Mouse (Mus musculus): ENCODE results near the gene Rora. TPM values are rescaled to one million over a fixed set of nuclear protein-coding genes. Genes with fewer than 3 reads are reported as not detected.

Gene Rora
- polyA plus RNA-seq, 1 experiment from 2014 or later = 23.2 TPM

DNA sequence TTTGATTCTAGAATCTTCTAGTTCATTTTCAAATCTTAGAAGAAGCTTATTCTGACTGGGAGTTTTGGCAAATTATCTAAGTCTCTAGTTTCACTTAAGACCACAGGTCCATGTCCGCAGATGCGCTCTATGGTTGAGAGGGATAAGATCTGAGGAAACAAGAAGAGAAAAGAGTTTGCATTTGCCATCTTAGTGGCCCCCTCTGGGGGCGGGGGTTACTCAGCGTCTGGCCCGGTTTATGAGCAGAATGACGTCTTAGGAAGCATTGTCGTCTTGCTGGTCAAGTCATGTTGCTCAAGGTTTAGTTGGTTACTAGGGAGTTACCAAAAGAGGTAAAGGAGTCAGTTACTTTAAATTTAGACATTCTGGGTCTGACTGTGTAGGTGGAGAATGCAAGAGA is 686.8 kb downstream of the Rora start:
- no peaks in the 10 kb centered on the region for H3K9me3 ChIP-seq (ENCODE audit: control insufficient read depth, low read length)
- H3K4me1 ChIP-seq (ENCODE audit: control insufficient read depth, insufficient read depth, low read length) = no peaks in the 10 kb centered on the region
- H3K27me3 ChIP-seq (ENCODE audit: control insufficient read depth, insufficient read depth, low read length) = no peaks in the 10 kb centered on the region
- no peak for ATAC-seq (ENCODE audit: low read depth)
- H3K9ac ChIP-seq (replicated peaks; ENCODE audit: low read depth, low read length) = no peak overlapping the region
- no peaks in the 10 kb centered on the region for H3K36me3 ChIP-seq (ENCODE audit: control insufficient read depth, insufficient read depth, low read length)
- no peak overlapping the region for H3K4me3 ChIP-seq (ENCODE audit: low read depth, low read length)
- no peak overlapping the region for H3K4me2 ChIP-seq (ENCODE audit: low read depth, low read length)
- 85% methylated on average over 7 of the region's 7 CpGs for WGBS
- H3K27ac ChIP-seq (ENCODE audit: low read depth, low read length) = no peak overlapping the region

DNA sequence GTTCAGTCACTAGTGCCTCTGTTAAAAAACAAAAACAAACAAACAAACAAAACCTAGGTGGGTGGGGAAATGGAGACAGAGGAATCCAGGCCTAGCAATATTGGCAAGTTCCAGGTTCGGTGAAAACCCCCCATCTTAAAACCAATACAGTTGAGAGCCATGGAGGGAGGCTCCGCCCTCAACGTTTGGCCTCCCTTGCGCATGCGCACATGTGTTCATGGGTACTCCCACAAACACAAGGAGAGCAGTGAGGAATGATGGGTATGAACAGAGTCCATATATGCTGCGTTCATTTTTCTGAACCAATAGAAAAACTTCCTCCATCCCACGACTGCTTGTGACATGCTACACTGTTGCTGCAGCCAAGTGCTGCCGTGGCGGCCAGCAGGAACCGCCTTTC is 690.3 kb downstream of the Rora start:
- H3K36me3 ChIP-seq (ENCODE audit: control insufficient read depth, insufficient read depth, low read length) = no peaks in the 10 kb centered on the region
- H3K27ac ChIP-seq (ENCODE audit: low read depth, low read length) = no peak overlapping the region
- no peaks in the 10 kb centered on the region for H3K27me3 ChIP-seq (ENCODE audit: control insufficient read depth, insufficient read depth, low read length)
- H3K9me3 ChIP-seq (ENCODE audit: control insufficient read depth, low read length) = no peaks in the 10 kb centered on the region
- peaks cover 6% of the 10 kb centered on the region; the same call in 1 of the 2 replicates for H3K4me1 ChIP-seq (ENCODE audit: control insufficient read depth, insufficient read depth, low read length)
- WGBS = 90% methylated on average over 10 of the region's 10 CpGs
- H3K4me2 ChIP-seq (ENCODE audit: low read depth, low read length) = no peak overlapping the region
- no peak overlapping the region for H3K9ac ChIP-seq (replicated peaks; ENCODE audit: low read depth, low read length)
- ATAC-seq (ENCODE audit: low read depth) = no peak
- H3K4me3 ChIP-seq (ENCODE audit: low read depth, low read length) = no peak overlapping the region

DNA sequence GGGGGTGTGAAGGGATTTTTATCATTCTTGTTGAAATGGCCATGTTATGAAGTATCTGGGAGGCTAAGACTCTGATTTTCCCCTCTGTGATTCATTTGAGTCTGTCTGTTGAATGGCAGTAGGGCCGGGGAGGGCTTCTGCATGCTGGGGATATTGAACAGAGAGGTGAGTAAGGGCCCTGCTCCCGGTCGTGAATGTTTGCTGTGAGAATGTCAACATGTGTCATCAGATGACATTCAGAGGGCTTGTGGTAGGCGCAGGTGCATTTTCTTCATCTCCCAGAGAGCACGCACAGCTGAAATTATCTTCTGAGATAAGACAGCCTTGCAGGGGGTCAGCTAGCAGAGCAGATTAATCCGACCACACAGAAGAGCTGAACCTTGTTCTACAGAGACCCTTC is 692.0 kb downstream of the Rora start:
- Histone ChIP-seq H3K9me3 (ENCODE audit: control insufficient read depth, low read length) (no peaks in the 10 kb centered on the region), H3K36me3 (ENCODE audit: control insufficient read depth, insufficient read depth, low read length) (no peaks in the 10 kb centered on the region), H3K27me3 (ENCODE audit: control insufficient read depth, insufficient read depth, low read length) (no peaks in the 10 kb centered on the region), H3K27ac (ENCODE audit: low read depth, low read length) (no peak overlapping the region), H3K9ac (replicated peaks; ENCODE audit: low read depth, low read length) (no peak overlapping the region), H3K4me1 (ENCODE audit: control insufficient read depth, insufficient read depth, low read length) (peaks cover 6% of the 10 kb centered on the region; the same call in 1 of the 2 replicates), H3K4me2 (ENCODE audit: low read depth, low read length) (no peak overlapping the region), H3K4me3 (ENCODE audit: low read depth, low read length) (no peak overlapping the region)
- ATAC-seq (ENCODE audit: low read depth) = no peak
- WGBS = 78% methylated on average over 6 of the region's 6 CpGs

DNA sequence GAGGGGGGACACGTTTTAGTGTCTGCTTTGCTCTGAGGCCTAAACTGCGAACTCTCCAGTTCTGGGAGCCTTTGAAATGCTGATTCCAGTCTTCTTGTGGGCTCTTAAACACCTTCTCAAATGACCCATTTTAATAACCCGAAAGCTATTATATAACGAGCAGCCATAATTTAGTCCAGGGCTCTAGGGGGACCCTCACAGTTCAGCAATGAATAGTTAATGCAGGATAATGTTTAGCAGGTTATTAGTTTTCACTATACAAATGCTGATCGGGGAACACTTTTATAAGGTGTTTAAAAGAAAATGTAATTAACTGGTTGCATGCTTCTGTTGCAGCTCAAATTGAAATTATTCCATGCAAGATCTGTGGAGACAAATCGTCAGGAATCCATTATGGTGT is 694.2 kb downstream of the Rora start:
- peaks cover 6% of the 10 kb centered on the region; the same call in 1 of the 2 replicates for H3K4me1 ChIP-seq (ENCODE audit: control insufficient read depth, insufficient read depth, low read length)
- H3K9ac ChIP-seq (replicated peaks; ENCODE audit: low read depth, low read length) = no peak overlapping the region
- WGBS = 30% methylated on average over 6 of the region's 6 CpGs
- no peaks in the 10 kb centered on the region for H3K36me3 ChIP-seq (ENCODE audit: control insufficient read depth, insufficient read depth, low read length)
- H3K27me3 ChIP-seq (ENCODE audit: control insufficient read depth, insufficient read depth, low read length) = no peaks in the 10 kb centered on the region
- H3K4me2 ChIP-seq (ENCODE audit: low read depth, low read length) = no peak overlapping the region
- H3K9me3 ChIP-seq (ENCODE audit: control insufficient read depth, low read length) = no peaks in the 10 kb centered on the region
- no peak overlapping the region for H3K27ac ChIP-seq (ENCODE audit: low read depth, low read length)
- ATAC-seq (ENCODE audit: low read depth) = peak; percentile 88
- H3K4me3 ChIP-seq (ENCODE audit: low read depth, low read length) = no peak overlapping the region

DNA sequence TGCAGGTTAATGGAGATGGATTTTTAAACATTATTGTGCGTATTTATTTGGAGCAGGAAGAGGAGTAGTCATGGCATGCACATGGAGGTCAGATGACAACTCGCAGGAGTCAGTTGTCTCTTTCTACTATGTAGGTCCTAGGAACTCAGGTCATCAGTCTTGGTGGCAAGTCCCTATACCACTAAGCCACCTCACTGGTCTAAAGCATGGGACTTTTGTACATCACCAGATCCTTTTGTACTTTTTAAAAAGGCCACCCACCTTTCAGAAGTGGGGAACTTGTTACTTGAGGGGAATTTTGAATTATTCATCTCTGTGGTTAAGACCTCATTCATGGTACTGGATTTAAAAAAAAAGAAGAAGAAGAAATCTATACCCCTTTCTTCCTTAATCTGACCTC is 696.0 kb downstream of the Rora start:
- Histone ChIP-seq H3K4me2 (ENCODE audit: low read depth, low read length) (no peak overlapping the region), H3K9me3 (ENCODE audit: control insufficient read depth, low read length) (no peaks in the 10 kb centered on the region), H3K4me3 (ENCODE audit: low read depth, low read length) (no peak overlapping the region), H3K9ac (replicated peaks; ENCODE audit: low read depth, low read length) (no peak overlapping the region), H3K27ac (ENCODE audit: low read depth, low read length) (no peak overlapping the region), H3K4me1 (ENCODE audit: control insufficient read depth, insufficient read depth, low read length) (peaks cover 6% of the 10 kb centered on the region; the same call in 1 of the 2 replicates), H3K27me3 (ENCODE audit: control insufficient read depth, insufficient read depth, low read length) (no peaks in the 10 kb centered on the region), H3K36me3 (ENCODE audit: control insufficient read depth, insufficient read depth, low read length) (no peaks in the 10 kb centered on the region)
- ATAC-seq (ENCODE audit: low read depth) = no peak
- WGBS = 85% methylated on average over 2 of the region's 2 CpGs

DNA sequence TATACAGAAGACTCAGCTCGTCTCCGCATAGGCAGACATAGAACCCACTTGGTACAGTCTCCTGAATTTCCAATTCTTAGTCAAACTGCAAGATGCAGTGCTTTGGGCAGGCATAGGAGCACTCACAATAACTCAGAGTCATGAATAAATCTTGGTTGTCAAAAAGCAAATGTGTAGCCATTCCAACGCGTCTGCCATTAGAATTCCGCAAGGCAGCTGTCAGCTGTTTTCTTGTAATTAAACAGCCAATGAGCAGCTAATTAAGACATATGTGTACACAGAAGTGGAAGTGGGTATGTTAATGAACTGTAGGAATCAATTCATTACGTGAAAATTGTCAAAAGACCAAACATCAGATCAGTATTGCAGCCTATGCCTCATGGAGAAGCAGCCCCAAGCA is 700.6 kb downstream of the Rora start:
- Histone ChIP-seq H3K36me3 (ENCODE audit: control insufficient read depth, insufficient read depth, low read length) (no peaks in the 10 kb centered on the region), H3K9ac (replicated peaks; ENCODE audit: low read depth, low read length) (no peak overlapping the region), H3K4me1 (ENCODE audit: control insufficient read depth, insufficient read depth, low read length) (peaks cover 4% of the 10 kb centered on the region; the same call in 1 of the 2 replicates), H3K27ac (ENCODE audit: low read depth, low read length) (no peak overlapping the region), H3K4me3 (ENCODE audit: low read depth, low read length) (no peak overlapping the region), H3K4me2 (ENCODE audit: low read depth, low read length) (no peak overlapping the region), H3K27me3 (ENCODE audit: control insufficient read depth, insufficient read depth, low read length) (no peaks in the 10 kb centered on the region), H3K9me3 (ENCODE audit: control insufficient read depth, low read length) (no peaks in the 10 kb centered on the region)
- ATAC-seq (ENCODE audit: low read depth) = no peak; the same call in 1 of the 2 replicates
- 63% methylated on average over 6 of the region's 6 CpGs for WGBS

DNA sequence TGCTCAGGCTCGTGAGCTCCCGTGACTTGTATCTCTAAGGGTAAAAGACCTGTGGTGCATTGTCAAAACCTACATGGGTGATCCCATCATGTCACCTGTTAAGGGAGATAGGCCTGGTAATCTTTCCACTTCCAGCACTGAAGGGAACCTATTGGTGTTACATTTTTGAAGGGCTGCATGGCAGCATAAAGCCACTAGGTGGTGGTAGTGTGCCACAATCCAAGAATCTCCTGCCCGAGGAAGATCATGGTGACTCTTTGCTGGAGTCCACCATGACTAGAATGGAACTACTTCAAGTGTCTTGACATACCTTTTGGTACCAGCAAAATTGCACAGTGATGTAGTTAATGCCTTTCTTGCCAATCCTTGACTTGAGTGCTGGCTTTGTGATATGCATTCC is 704.2 kb downstream of the Rora start:
- Histone ChIP-seq H3K4me2 (ENCODE audit: low read depth, low read length) (no peak overlapping the region), H3K9me3 (ENCODE audit: control insufficient read depth, low read length) (no peaks in the 10 kb centered on the region), H3K4me1 (ENCODE audit: control insufficient read depth, insufficient read depth, low read length) (peaks cover 4% of the 10 kb centered on the region; the same call in 1 of the 2 replicates), H3K9ac (replicated peaks; ENCODE audit: low read depth, low read length) (no peak overlapping the region), H3K27ac (ENCODE audit: low read depth, low read length) (no peak overlapping the region), H3K4me3 (ENCODE audit: low read depth, low read length) (no peak overlapping the region), H3K36me3 (ENCODE audit: control insufficient read depth, insufficient read depth, low read length) (no peaks in the 10 kb centered on the region), H3K27me3 (ENCODE audit: control insufficient read depth, insufficient read depth, low read length) (no peaks in the 10 kb centered on the region)
- 29% methylated on average over 3 of the region's 3 CpGs for WGBS
- ATAC-seq (ENCODE audit: low read depth) = no peak

DNA sequence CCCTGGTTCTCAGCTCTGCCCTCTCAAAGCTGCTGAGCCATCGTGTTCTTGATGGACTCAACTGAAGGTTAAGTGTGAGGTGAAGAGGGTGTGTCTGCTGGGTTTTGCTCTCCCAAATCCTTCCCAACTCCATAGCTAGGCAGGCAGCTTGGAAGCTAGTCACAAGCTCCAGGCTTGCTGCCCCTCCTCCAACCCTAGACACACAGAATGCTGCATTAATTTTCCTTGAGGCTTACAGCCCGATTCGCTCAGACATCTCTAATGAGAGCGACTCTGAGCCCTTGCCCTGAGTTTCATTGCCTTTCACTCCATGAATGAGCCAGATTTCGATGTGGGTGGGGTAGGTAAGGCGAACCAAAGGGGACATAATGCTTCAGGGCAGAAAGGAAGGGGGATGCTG is 705.2 kb downstream of the Rora start:
- Histone ChIP-seq H3K36me3 (ENCODE audit: control insufficient read depth, insufficient read depth, low read length) (no peaks in the 10 kb centered on the region), H3K9ac (replicated peaks; ENCODE audit: low read depth, low read length) (no peak overlapping the region), H3K4me1 (ENCODE audit: control insufficient read depth, insufficient read depth, low read length) (peaks cover 4% of the 10 kb centered on the region; the same call in 1 of the 2 replicates), H3K4me2 (ENCODE audit: low read depth, low read length) (no peak overlapping the region), H3K27ac (ENCODE audit: low read depth, low read length) (no peak overlapping the region), H3K27me3 (ENCODE audit: control insufficient read depth, insufficient read depth, low read length) (no peaks in the 10 kb centered on the region), H3K9me3 (ENCODE audit: control insufficient read depth, low read length) (no peaks in the 10 kb centered on the region), H3K4me3 (ENCODE audit: low read depth, low read length) (no peak overlapping the region)
- ATAC-seq (ENCODE audit: low read depth) = no peak
- WGBS = 55% methylated on average over 6 of the region's 6 CpGs

DNA sequence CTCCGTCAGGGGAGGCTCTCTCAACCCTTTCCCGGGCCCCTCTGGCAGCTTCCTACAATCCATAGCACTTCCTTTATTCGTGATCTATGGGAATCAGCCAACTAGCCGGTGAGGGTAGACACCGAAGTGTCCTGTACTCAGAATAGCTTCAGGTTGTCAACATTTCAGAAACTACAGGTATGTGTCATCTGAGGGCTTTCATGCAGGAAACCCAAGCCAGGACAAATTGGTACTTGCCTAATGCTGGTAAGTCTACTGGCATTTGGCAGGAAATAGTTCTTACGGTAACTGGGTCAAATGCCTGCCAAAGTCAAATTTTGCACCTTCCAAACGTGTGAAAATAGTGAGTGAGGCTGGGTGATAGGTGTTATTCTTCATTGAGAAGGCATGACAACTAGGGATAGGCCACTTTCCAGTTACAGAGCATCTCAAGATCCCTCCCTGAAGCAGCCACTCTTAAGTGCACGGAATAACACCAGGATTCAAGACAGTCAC is 708.4 kb downstream of the Rora start:
- Histone ChIP-seq H3K27ac (ENCODE audit: low read depth, low read length) (no peak overlapping the region), H3K27me3 (ENCODE audit: control insufficient read depth, insufficient read depth, low read length) (no peaks in the 10 kb centered on the region), H3K36me3 (ENCODE audit: control insufficient read depth, insufficient read depth, low read length) (no peaks in the 10 kb centered on the region), H3K4me3 (ENCODE audit: low read depth, low read length) (no peak overlapping the region), H3K9ac (replicated peaks; ENCODE audit: low read depth, low read length) (no peak overlapping the region), H3K4me1 (ENCODE audit: control insufficient read depth, insufficient read depth, low read length) (peaks cover 4% of the 10 kb centered on the region; the same call in 1 of the 2 replicates), H3K9me3 (ENCODE audit: control insufficient read depth, low read length) (no peaks in the 10 kb centered on the region), H3K4me2 (ENCODE audit: low read depth, low read length) (no peak overlapping the region)
- 90% methylated on average over 8 of the region's 8 CpGs for WGBS
- no peak for ATAC-seq (ENCODE audit: low read depth)

Data from neural tube, embryonic 14.5 days (tissue).